Mouse (Mus musculus): ENCODE measurements around the gene Chchd4. TPM values are rescaled to one million over a fixed set of nuclear protein-coding genes. Genes with fewer than 3 reads are reported as not detected.
A peak's percentile ranks its signal among the peaks of the same experiment; 100 is the strongest.

Chchd4 gene
- total and polyA plus RNA-seq, 2 experiments from 2014 or later, result 26.6 to 36.9 TPM

- no peak overlapping the region for H3K27ac ChIP-seq (ENCODE audit: low read depth, low read length)
- H3K4me3 ChIP-seq (ENCODE audit: low read depth, low read length), result no peak overlapping the region
- peaks cover 4% of the 10 kb centered on the region for H3K27me3 ChIP-seq (ENCODE audit: insufficient read depth, low read length)
- WGBS, result 74% methylated on average over 4 of the region's 4 CpGs
- no peak overlapping the region for H3K4me2 ChIP-seq (ENCODE audit: low read depth)
- ATAC-seq (no peak), DNase-seq (no peak)
- H3K36me3 ChIP-seq (ENCODE audit: insufficient read depth), result no peaks in the 10 kb centered on the region
- TF ChIP-seq CTCF (IDR thresholded peaks at IDR 0.05; ENCODE audit: low read depth), result no peak
- no peak overlapping the region for H3K9ac ChIP-seq
- no peaks in the 10 kb centered on the region for H3K4me1 ChIP-seq (ENCODE audit: insufficient read depth)
- H3K9me3 ChIP-seq (ENCODE audit: low read length), result no peaks in the 10 kb centered on the region
Measured at GRCm38 (mm10) chr6:91421629-91422028, 51.7 kb downstream of the Chchd4 start.

- Histone ChIP-seq H3K4me2 (ENCODE audit: low read depth) (no peak overlapping the region), H3K9me3 (ENCODE audit: low read length) (no peaks in the 10 kb centered on the region), H3K27ac (ENCODE audit: low read depth, low read length) (no peak overlapping the region), H3K36me3 (ENCODE audit: insufficient read depth) (no peaks in the 10 kb centered on the region), H3K27me3 (ENCODE audit: insufficient read depth, low read length) (peaks cover 4% of the 10 kb centered on the region), H3K4me1 (ENCODE audit: insufficient read depth) (no peaks in the 10 kb centered on the region), H3K4me3 (ENCODE audit: low read depth, low read length) (no peak overlapping the region), H3K9ac (no peak overlapping the region)
- ATAC-seq (no peak), DNase-seq (no peak)
- 85% methylated on average over 5 of the region's 5 CpGs for WGBS
- TF ChIP-seq CTCF (IDR thresholded peaks at IDR 0.05; ENCODE audit: low read depth), result no peak
Measured at GRCm38 (mm10) chr6:91417291-91417845, 56.0 kb downstream of the Chchd4 start.

DNA sequence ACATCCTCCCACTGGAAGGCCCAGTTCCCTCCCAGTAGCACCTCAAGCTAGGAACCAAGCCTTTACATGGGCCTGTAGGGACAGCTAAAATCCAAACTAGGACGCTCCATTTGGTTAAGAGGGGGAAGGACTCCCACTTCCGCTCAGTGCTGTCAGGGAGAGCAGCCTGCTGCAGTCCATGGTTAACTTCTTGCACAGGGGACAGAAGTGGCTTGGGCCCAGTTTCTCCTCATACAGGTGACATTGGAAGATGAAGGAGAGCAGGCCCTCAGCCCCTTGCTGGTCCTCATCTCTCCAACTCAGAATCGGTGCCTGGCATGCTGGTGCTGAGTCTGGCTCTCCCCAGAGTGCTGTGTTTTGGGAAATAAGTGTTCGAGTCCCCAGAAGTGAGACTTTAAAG lies 57.2 kb downstream of the Chchd4 start:
- Histone ChIP-seq H3K4me2 (ENCODE audit: low read depth) (no peak overlapping the region), H3K36me3 (ENCODE audit: insufficient read depth) (no peaks in the 10 kb centered on the region), H3K9ac (no peak overlapping the region), H3K4me3 (ENCODE audit: low read depth, low read length) (no peak overlapping the region), H3K4me1 (ENCODE audit: insufficient read depth) (no peaks in the 10 kb centered on the region), H3K27me3 (ENCODE audit: insufficient read depth, low read length) (peaks cover 4% of the 10 kb centered on the region), H3K27ac (ENCODE audit: low read depth, low read length) (no peak overlapping the region), H3K9me3 (ENCODE audit: low read length) (no peaks in the 10 kb centered on the region)
- TF ChIP-seq CTCF (IDR thresholded peaks at IDR 0.05; ENCODE audit: low read depth), result no peak
- WGBS, result 80% methylated on average over 4 of the region's 4 CpGs
- DNase-seq, result no peak
- no peak for ATAC-seq

DNA sequence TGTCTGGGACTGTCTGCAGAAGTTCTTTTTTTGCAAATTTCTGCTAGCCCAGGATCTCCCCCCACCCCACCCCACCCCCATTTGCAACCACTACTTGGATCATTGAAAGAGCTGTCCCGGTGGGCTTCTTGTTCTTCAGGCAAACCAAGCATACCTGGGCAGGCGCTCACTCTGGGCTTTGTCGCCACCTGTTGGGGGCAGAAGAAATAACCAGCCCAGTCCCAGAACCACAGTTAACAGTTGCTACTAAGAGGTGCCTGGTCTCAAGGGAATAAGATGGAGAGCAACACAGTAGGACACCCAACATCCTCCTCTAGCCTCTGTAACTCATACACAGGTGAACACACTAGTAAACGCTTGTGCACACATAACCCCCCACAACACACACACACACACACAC lies 58.5 kb downstream of the Chchd4 start:
- under 1% methylated on average over 4 of the region's 4 CpGs for WGBS
- Histone ChIP-seq H3K4me2 (ENCODE audit: low read depth) (no peak overlapping the region), H3K4me1 (ENCODE audit: insufficient read depth) (no peaks in the 10 kb centered on the region), H3K4me3 (ENCODE audit: low read depth, low read length) (no peak overlapping the region), H3K27me3 (ENCODE audit: insufficient read depth, low read length) (peaks cover 4% of the 10 kb centered on the region), H3K9me3 (ENCODE audit: low read length) (no peaks in the 10 kb centered on the region), H3K27ac (ENCODE audit: low read depth, low read length) (no peak overlapping the region), H3K9ac (no peak overlapping the region), H3K36me3 (ENCODE audit: insufficient read depth) (no peaks in the 10 kb centered on the region)
- ATAC-seq, result no peak
- peak; percentile 82 for TF ChIP-seq CTCF (IDR thresholded peaks at IDR 0.05; ENCODE audit: low read depth)
- peak; percentile 83 for DNase-seq

Other genes with a start within 250 kb of the Chchd4 start
- 18.7 and 20.5 TPM in 2 replicates for gene Wnt7a, start 62.2 kb downstream of the Chchd4 start, total RNA-seq (2014; rRNA removed)
- 13.6 and 14.1 TPM in 2 replicates for gene Wnt7a, start 62.2 kb downstream of the Chchd4 start, polyA plus RNA-seq (2015; fragmentation: Nextera tagmentation; extraction: Ambion mirVana)
- 68.2 and 83.4 TPM in 2 replicates for gene Tmem43, start 157 bp upstream of the Chchd4 start, total RNA-seq (2014; rRNA removed)
- gene Tmem43, start 157 bp upstream of the Chchd4 start, polyA plus RNA-seq (2015; fragmentation: Nextera tagmentation; extraction: Ambion mirVana), result 53.2 and 59.4 TPM in 2 replicates
- 20.4 and 39.0 TPM in 2 replicates for gene Xpc, start 42.3 kb upstream of the Chchd4 start, total RNA-seq (2014; rRNA removed)
- gene Xpc, start 42.3 kb upstream of the Chchd4 start, polyA plus RNA-seq (2015; fragmentation: Nextera tagmentation; extraction: Ambion mirVana), result 12.9 and 15.0 TPM in 2 replicates
- 53.1 and 70.2 TPM in 2 replicates for gene Lsm3, start 42.4 kb upstream of the Chchd4 start, total RNA-seq (2014; rRNA removed)
- 188 and 253 TPM in 2 replicates for gene Lsm3, start 42.4 kb upstream of the Chchd4 start, polyA plus RNA-seq (2015; fragmentation: Nextera tagmentation; extraction: Ambion mirVana)
- 72.2 and 101 TPM in 2 replicates for gene Slc6a6, start 210.5 kb upstream of the Chchd4 start, total RNA-seq (2014; rRNA removed)
- 89.5 and 139 TPM in 2 replicates for gene Slc6a6, start 210.5 kb upstream of the Chchd4 start, polyA plus RNA-seq (2015; fragmentation: Nextera tagmentation; extraction: Ambion mirVana)